Mouse (Mus musculus) adrenal gland, postnatal 10 days (tissue): ENCODE results near the gene Tead2. TPM values are rescaled to one million over a fixed set of nuclear protein-coding genes. Genes with fewer than 3 reads are reported as not detected.

Experiments
- DNase-seq: peaks from one replicate; pipeline ENCODE4 v3.0.0; 2021; ENCODE audit warnings: mixed read lengths
- total RNA-seq, 2 experiments: library from RNA; stranded (reverse); gene quantifications; 2 replicates each; pipeline ENCODE4 v1.2.3; 2021

The Tead2 gene
- total RNA-seq, 2 experiments from 2014 or later = 21.0 to 24.0 TPM

DNA sequence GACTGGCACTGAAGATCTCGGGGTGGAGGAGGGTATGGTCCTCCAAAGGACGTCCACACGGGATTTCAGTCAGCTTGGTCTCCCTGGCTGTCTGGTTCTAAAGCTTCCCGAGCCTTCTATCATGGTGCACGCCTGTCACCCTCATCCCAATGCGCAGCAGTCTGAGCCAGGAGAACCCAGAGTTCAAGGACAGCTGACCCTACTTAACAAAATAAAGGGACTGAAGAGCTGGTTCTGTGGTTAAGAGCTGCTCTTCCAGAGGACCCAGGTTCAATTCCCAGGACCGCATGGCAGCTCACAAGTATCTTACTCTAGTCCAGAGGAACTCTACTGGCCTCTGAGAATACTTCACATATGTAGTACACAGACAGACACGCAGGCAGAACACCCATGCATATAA, 13.5 kb downstream of the Tead2 start:
- no peak for DNase-seq

DNA sequence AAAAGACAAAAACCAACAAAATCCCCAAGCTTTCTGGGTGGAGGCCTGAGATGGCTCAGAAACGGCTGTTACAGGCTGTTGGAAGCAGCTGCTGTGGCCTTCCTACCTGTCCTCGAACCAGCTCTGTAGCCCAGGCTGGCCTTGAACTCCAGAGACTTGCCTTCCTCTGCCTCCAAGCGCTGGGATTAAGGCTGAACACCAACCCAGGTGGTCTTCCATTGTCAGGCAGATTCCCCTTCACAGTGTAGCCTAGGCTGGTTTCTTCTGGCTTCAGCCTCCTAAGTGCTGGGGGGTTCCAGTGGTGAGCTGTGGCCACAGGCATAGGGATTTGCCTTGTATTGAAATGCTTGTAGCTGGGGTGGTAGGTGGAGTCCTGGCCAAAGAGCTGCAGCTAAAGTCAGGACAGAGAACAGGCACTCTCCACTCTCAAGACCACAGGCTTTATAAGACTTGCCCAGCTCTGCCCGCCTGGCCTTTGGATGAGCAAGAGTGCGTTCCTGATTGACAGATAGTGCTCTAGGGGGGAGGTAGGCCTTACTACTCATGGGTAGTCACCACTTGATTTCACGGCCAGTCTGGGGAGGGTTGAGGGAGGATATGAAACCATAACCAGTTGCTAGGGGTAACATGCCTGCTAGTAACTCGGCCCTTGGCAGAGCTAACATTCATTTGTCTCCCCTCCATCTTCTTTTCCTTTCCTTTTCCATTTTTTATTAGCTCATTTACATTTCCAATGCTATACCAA, 14.1 kb downstream of the Tead2 start:
- DNase-seq = no peak

DNA sequence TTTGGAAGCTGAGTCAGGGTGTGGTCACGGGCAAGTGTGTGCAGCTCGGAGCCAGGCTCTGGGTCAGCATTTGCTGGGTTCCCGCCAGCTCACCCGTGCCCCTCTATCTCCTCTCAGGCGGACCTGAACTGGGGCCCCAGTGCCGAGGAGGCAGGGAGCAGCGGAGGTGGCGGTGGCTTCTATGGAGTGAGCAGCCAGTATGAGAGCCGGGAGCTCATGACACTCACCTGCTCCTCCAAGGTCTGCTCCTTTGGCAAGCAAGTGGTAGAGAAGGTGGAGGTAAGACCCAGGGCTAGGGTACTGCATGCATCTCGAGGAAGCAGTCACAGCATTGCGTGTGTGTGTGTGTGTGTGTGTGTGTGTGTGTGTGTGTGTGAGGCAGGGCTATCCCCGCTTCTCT, 15.6 kb downstream of the Tead2 start:
- no peak for DNase-seq

DNA sequence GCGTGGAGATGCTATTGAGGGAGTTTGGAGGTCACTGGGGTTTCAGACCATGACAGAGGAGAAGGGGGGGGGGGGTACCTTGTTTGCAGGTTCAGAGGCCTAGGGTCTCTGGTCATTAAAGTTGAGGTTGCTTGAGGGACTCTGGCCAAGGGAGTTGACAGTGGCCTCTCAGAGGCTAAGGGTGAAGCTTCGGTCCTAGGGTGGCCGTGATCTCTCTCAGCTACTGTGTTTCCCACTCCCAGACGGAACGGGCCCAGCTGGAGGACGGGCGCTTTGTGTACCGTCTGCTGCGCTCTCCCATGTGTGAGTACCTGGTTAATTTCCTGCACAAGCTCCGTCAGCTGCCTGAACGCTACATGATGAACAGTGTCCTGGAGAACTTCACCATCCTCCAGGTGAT, 16.4 kb downstream of the Tead2 start:
- no peak for DNase-seq

DNA sequence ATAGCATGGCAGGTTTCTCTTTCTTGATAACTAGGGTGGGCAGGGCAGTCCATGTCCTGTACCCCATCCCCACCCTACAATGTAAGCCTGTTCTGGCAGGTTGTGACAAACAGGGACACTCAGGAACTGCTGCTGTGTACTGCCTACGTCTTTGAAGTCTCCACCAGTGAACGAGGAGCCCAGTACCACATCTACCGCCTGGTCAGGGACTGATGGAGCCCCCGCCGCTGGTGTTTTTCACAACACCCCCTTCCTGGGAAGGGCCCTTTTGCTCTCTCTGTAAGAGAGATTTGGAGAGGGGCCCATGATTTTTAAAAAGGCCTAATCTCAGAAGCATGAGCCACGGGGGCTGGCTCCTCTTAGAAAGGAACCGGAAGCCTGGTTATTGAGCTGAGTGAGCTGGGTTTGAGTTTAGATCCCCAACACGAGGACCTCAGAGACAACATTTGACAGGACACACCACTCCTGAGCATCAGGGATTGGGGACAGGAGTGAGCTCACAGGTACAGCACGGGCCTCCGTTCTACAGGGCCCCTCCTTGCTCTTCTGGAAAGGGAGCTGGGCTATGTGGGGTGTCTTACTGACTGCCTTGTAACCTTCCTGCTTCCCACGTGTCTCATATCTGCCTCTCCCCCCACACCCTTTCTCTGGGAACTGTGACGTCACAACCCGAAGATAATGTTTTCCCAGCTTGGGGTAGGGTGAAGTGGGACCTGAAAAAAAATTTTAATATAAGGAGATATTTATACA, 17.3 kb downstream of the Tead2 start:
- no peak for DNase-seq

DNA sequence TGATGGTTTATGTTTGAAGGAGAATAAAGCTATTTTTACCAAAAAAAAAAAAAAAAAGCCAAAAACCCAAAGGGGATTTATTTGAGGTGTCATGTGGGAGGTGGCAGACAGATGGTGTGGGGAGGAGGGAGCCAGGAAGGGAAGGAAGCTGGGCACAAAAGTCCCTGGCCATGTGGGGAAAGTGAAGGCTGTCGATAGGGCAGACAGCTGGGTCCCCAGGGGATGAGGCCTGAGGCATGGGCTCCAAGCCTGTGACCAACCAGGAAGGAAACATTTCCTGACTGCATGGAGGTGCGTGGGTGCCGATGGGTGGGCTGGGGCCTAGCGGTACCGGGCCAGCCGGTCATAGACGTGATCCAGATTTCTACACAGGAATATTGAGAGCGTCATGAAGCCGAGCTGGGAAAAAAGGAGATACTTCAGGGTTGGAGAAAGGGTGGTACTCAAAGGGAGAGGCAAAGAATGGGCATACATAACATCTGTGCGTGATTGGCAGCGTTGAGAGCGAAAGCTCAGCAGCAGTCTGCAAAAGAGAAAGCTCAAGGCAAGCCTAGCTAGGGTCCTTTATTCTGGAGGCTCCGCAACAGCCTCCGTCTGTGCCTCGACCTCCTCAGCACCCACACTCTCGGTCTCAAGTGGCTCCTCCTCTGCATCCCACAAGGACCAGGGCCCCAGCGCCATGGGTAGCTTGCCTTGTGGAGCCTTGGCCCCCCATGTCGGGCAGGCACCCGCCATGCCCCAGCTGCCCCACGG, 18.2 kb downstream of the Tead2 start:
- peak; percentile 22 for DNase-seq

DNA sequence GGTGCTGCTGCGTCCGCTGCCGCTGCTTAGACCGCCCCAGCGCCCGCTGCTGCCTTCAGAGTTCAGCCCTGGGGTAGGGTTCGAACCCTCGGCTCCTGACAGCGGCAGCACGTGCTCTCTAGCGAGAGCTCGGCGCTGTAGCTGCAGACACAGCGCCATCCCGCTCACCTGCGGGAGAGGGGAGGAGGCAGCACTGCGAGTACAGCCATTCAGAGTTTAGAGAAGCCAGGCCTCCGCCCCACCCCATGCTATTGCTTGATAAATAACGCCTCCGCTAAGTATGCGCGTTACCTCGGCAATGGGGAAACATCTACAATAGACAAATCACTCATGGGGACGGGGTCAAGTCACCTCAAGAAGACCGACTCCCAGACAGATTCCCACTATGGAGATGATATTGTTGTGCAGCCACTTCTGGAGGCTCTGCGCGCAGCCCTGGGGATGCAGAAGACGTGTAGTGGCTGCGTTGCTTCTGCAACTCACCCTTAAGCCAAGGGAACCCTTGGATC, 18.8 kb downstream of the Tead2 start:
- no peak for DNase-seq

DNA sequence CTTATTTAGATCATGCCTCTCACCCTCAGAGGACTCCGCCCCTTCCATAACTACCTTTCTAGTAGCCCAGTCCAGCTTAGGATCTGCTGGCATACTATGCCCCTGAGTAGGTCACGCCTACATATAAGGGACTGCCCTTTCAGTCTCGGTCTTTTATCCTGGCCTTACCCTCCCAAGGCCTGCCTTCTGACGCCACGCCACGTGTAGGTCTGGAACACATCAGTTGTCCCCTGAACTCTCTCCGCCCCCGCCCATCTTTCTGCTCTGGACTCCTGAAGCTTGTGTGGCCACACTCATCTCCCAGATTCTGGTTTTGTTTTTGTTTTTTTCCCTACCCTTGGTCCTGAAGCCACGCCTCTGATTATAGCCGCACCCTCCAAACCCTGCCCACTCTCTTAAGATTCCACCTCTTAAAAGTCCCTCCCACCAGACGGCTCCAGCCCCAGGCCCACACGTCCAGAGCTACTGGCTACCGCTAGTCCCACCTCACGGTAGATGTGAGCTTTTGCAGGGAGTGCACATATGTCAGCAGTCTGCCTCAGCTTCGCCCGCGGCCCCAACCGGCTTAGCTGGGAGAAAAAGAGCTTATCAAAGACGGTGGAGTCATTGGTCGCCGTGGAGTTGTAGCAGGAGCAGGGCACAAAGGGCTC, 19.5 kb downstream of the Tead2 start:
- peak; percentile 43 for DNase-seq

DNA sequence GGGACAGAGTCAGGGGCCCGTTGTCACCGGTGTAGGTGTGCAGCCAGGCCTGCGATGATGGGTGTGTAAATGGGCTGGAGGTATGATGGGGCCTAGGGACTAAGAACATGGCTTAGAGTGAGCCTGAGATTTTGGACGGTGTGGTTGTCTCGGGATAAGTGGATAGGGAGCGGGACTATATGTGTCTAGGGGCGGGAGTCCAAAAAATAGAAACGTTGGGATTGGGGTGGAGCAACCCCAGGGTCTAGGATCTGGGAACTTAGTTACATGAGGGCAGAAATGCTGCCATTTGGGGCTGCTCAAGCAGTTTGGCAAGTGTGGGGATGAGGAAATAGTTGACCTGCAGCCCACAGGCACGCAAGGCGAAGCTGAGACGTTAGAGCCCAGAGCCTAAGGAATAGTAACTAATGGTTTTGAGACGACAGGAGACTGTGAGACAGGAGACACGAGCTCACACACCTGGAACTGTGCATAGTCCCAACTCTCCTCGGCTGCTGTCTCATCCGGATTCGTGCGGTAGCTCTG, 20.2 kb downstream of the Tead2 start:
- peak; percentile 29 for DNase-seq

DNA sequence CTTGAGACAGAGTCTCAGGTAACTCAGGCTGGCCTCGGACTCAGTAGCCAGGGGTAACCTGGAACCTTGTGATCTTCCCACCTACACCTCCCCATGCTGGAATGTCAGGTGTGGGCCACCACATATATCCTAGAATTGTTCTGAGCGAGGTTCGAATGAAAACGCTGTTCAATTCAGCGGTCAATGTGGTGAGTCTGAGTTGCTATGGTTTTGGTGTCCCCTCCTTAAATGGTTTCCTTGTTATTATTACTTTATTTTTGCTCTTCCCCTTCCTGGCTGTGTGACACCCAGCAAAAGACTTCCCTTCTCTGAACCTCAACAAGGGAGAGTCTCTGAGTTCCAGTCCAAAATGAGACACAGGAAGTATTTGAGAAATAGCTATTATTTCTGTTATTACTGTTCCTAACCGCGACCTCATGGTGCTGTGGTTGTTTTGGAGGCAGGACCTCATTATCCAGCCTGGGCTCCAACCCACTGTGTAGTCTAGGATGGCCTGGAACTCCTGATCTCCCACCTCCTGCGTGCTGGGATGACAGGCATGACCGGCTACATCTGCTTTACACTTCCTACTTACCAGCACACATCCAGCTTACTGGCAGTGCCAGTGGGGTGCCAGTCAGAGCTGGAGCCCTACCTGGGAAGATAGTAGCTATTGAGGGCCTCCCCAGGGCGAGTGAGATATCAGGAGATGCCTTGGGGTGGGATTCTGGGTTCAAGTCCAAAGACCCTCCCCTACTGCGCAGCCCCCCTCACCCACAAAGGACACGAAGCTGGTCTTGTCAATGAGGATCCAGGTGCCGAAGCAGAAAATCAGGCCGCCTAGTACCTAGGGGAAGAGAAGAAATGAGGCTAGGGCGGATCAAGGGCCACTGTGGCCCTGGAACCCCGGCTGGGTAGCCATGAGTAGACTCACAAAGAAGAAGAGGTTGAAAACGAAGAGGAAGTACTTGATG, 22.5 kb downstream of the Tead2 start:
- DNase-seq = no peak

DNA sequence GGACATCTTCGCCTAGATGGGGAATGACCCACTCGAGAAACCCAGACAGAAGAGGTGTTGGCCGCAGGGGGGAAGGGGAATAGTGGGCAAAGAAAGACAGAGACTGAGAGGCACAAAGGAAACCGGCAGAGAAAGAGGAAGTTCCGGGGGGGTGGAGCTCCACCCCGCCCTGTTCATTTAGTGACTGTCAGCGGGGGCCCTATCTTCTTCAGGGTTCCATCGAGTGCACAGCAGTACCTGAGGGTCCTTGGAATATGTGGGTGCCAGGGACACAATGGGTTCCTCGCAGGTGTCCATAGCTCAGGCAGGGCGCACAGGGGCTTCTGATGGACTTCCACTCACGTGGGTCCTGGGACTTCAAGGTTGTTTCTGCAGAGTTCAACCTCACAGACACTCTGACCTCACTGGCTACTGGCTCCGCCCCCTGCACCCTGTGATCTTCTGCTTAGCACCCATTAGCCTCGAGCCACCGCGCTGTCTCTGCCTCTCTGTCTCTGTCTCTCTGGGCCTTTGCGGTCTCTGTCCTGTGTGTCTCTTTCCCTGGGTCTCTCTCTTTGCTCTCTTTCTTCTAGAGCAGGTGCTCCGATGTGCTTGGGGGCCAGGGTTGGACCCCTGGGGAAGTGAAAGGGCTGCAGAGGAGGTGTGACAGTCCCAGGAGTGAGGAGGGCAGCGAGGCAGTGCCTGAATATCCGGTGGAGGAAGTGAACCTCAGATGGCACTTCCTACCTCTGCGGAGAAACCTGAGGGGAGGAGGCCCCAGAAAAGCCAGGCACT, 23.4 kb downstream of the Tead2 start, which contains the start of gene Cd37:
Gene Cd37, minus strand, starts transcription at position 393 of the 774 bp plus-strand sequence.
- no peak for DNase-seq

DNA sequence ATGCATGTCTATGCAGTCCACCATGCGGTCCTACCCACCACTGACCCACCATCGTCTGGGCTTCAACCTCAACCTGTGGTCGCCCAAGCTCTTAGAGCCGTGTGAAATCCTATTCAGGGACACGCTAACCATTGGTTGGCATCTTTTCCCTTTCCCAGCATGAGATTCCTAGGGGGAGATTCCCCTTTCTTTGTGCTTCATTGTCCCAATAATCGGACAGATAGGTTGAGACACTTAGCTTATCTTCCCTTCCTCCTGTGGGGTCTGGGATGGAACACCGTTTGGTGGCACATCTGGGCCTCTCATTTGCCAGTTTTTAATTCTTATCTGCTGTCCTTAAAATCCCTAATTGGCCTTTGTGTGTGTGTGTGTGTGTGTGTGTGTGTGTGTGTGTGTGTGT, 24.6 kb downstream of the Tead2 start:
- DNase-seq = no peak

DNA sequence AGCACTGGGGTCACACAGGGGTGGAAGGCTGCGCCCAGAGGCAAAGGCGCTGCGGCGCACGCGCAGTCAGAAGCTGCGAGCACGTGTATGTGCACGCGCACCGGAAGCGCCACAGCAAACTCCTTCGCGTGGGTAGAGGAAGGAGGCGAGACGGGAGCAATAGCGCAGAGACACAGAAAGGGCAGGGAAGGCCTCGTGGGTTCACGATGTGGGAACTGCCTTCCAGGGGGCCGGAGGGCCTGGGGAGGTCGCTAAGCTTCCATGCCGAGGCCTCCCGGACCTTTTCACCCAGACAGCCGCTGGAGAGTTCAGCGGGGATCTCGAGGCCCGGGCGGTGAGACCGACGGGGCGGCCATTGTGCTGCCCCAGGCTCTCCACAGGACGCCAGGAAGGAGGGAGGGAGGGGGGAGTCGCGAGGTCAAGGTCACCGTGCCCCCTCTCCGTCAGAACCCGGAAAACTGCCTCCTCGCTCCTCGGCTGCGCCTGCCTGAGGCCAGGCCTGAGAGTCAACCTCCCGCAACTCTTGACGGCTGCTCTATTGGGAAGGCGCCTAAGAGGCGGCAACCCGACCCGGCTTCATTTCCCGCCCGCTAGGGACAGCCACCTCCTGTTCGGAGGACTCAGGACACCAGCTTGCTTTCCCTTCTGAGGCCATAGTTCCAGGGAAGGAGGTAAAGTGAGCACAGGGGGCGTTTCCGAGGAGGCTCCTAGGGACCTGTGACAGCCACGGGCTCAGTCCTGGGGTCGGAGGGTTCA, 25.3 kb downstream of the Tead2 start, which contains the start of gene Slc6a16:
Gene Slc6a16, plus strand, starts transcription at position 453 of the 756 bp plus-strand sequence.
- peak; percentile 47 for DNase-seq

DNA sequence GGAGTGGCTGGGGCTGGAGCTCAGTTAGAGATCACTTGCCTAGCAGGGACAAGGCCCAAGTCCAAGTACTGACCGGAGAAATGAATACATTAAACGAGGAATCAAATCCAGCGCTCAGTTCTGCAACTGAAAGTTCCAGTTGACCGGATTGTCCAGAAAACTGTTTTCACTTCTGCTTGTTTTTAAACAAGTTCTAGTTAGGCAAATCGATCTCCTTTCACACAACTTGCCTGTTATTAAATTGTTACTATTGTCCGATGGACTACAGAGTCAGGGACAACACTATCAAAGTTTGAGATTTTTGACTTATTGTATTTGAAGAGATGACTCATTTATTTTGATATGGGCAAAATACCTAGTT, 25.8 kb downstream of the Tead2 start:
- DNase-seq = no peak

DNA sequence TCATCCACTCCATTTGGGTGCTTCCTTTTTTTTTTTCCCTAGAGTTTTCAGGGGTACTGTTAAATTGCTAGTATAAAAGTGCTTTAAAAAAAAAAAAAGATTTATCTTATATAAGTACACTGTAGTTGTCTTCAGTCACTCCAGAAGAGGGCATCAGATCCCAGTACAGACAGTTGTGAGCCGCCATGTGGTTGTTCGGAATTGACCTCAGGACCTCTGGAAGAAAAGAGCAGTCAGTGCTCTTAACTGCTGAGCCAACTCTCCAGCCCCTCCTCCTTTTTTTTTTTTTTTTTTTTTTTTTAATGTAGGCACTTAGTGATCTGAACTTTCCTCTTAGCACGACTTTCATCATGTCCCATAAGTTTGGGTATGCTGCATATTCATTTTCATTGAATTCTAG, 32.1 kb downstream of the Tead2 start:
- DNase-seq = no peak

DNA sequence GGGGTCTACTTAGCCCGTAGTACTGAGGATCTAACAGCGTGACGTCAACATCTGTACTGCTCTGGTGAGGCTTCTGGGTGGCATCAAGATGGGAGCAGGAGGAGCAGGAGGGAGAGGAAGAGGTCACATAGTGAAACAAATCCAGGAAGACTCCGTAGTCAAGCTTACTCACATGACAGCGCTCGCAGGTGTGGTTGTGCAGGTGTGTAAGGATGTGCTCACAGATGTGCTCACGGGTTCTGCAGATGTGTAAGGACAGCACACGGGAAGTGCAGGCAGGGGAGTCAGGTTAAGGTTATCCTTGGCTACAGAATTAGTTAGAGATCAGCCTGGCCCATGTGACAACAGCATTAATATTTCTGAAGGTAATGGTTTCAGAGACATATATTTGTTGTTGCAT, 38.3 kb downstream of the Tead2 start:
- no peak for DNase-seq

DNA sequence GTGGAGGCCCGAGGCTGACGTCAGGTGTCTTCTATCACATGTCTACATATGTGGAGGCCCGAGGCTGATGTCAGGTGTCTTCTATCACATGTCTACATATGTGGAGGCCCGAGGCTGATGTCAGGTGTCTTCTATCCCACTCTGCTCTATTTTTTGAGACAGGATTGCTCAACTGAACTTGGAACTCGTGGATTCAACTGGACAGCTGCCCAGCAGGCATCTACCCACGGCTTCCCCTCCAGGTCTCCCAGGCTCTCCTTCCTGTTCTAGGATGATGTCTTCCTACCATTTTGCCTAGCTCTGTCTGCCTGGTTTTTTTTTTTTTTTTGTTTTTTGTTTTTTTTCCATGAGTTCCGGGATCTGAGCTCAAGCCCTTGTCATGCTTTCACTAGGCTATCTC, 40.3 kb downstream of the Tead2 start:
- DNase-seq = peak; percentile 59

DNA sequence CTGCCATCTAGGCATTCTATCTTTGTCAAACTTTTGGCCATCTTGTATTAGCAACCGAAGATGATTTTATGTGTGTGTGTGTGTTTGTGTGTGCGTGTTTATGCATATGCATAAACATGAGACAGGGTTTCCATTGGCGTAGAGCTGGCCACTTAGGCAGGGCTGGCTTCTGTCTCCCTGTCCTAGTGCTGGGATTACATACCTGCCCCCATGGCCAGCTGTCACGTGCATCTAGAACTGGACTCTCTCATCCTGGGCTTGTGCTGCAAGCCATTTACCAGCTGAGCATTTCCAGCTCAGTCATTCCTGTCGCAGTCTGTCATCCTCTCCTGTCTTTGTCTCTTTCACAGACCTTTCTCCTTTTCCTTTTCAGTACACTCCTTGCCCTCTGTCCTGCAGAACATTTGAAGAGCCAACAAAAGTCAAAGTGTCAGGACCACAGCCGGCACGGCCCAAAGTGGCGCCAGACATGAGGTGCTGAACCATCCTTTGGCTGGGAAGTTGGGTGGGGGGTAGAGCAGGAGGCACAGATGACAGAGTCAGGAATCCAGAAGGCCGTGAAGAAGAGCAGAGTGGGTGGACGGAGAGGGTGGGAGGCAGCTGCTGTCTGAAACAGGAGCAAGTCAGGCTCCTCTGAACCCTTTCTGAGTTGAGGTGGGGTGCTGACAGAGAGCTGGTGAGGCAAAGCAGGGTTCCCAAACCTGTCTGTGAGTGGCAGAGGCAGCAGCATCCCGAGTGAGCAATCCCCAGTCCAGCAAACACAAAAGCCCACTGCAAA, 41.7 kb downstream of the Tead2 start:
- DNase-seq = no peak
